Mouse (Mus musculus) liver, embryonic 14.5 days (tissue): ENCODE results near the gene Adamtsl4.

Source experiments
- CTCF ChIP-seq: IDR thresholded peaks from 2 replicates; pipeline ENCODE4 v1.5.1; 2016; ENCODE audit warnings: antibody characterized with exemption, low read depth, control low read depth
- EP300 ChIP-seq: IDR thresholded peaks from 2 replicates; pipeline ENCODE4 v1.6.1; 2016; ENCODE audit warnings: antibody characterized with exemption, low read depth

DNA sequence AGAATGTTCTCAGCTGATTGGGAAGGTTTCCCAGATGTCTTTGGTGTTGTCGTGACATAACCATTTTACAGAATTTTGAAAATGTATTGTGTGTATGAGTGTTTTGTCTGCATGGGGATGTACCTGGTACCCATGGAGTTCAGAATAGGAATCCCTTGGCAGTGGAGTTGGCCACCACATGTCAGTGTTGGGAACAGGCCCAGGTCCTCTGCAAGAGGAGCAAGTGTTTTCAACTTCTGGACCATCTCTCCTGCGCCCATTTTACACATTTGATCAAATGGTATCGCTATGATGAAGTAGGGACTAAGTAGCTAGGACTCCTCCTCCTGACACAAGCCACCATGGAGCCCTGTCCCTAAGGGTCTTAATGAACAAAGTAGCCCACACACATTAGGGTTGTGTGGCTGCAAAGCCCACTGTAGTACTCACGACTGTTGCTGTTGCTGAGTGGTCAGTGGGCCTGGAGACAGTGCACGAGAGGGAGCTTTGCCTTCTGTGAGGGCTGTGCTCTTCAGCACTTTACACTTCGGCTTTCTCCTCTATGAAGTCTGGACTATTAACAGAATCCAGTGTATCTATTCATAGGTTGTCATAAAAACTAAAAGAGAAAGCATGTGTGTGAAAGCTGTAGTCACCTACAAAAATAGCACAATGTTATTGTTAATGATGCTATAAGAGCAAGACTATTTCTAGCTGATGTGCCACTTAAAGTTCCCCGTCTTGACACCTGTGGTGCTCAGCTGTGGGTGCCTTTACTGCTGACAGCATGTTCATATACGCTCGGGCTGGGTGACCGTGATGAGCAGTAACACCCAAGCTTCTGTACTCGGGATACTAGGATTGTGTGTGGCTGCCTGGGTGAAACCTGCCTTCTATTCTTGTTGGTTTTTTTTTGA lies 7.3 kb upstream of the Adamtsl4 start:
- TF ChIP-seq CTCF (no peak), EP300 (no peak)
